Mouse (Mus musculus): ENCODE data around the gene Gm36245. TPM values are rescaled to one million over a fixed set of nuclear protein-coding genes. Genes with fewer than 3 reads are reported as not detected.
"Not testable (repeated sequence)": the region's sequence is repeated elsewhere in the genome, so short reads cannot be mapped to it uniquely, and the experiment has no call there.

The Gm36245 gene
- not detected for total RNA-seq (2022)

DNA sequence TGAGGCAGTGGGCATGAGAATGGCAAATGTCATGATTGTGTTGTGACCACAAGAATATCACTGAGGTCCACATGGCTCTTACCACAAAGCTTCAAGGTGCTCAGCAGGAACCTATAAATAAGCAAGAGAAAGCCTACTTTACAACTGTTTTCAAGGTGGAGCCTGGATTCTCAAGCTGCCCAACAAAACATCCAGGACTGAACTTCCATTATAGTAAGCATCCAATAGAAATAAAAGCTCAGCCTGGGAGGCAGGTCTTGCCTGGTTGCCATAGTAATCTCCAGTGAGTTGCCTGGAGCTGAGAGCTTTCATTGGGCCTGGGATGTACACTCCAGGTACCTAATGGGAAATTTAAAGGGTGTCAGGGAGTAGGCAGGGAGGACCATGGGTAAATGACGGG is at the start of gene Gm36245:
TSS of gene Gm36245 (plus strand) at position 301 of the 400 bp plus-strand sequence.
- no peak for DNase-seq (ENCODE audit: low spot score in 2 of 2)

DNA sequence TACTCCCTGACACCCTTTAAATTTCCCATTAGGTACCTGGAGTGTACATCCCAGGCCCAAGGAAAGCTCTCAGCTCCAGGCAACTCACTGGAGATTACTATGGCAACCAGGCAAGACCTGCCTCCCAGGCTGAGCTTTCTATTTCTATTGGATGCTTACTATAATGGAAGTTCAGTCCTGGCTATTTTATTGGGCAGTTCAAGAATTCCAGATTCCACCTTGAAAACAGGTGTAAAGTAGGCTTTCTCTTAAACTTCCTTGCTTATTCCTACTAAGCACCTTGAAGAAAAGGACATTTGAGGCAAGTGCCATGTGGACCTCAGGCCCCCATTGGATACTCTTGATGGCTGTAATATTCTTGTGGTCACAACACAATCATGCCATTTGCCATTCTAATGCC is 37.3 kb upstream of the Gm36245 start, which contains the start of gene 1700025B11Rik:
TSS of gene 1700025B11Rik (minus strand) at position 101 of the 400 bp plus-strand sequence.
- no peak for DNase-seq (ENCODE audit: low spot score in 2 of 2)

DNA sequence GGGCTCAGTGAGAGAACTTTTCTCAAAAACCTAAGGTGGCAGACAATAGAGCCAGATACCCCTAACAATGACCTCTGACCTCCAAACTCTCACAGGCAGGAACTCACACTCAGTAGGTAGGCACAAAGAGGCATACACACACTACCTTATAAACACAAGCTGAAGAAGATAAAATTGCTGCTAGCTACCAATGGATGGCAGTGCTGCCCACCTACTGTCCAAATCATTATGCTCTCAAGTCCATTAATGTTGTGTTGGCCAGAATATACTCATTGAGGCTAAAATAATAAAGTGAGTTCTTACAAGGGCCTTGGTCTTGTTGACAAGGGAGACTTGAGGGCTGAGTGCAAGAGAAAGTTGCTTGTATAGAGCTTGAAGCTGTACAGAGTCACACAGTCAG is 35.8 kb upstream of the Gm36245 start:
- DNase-seq (ENCODE audit: low spot score in 2 of 2), result no peak

DNA sequence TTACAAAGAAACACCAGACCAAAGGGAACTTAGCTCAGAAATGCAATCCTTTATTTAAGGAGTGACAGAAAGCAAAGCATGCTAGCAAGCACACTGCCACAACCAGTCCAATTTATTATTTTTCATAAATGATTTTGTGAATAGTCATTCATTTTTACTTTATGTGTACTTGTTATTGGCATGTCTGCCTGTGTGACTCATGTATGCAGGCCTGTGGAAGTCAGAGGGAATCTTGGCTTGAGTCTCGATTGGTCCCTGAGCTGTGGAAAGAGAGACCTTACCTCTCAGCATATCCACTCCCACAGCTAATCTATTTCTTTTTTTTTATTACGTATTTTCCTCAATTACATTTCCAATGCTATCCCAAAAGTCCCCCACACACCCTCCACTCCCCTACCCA is 20.3 kb upstream of the Gm36245 start:
- DNase-seq (ENCODE audit: low spot score in 2 of 2), result no peak

DNA sequence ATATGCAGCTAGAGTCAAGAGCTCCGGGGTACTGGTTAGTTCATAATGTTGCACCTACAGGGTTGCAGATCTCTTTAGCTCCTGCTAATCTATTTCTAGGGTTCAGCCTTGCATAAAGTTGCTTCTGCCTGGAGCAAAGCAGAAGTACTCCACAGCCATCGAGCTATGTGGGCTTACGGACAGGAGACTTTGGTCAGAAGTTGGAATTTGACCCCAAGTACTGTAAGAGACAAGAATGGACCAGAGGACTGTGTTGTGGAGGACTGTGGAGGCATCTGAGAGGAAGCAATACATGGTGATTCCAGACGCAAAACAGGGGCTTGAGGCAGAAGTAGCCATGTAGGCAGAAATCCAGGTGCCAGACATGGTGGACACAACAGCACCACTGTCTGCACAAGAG is 19.7 kb upstream of the Gm36245 start:
- DNase-seq (ENCODE audit: low spot score in 2 of 2), result no peak

GRCm38 (mm10) chr15:77581681-77582080 is 17.4 kb upstream of the Gm36245 start:
- DNase-seq (ENCODE audit: low spot score in 2 of 2), result peak in 1 of 2 experiments; percentile 30

- no peak for DNase-seq (ENCODE audit: low spot score in 2 of 2)
Measured at GRCm38 (mm10) chr15:77587026-77587425, 12.0 kb upstream of the Gm36245 start.

DNA sequence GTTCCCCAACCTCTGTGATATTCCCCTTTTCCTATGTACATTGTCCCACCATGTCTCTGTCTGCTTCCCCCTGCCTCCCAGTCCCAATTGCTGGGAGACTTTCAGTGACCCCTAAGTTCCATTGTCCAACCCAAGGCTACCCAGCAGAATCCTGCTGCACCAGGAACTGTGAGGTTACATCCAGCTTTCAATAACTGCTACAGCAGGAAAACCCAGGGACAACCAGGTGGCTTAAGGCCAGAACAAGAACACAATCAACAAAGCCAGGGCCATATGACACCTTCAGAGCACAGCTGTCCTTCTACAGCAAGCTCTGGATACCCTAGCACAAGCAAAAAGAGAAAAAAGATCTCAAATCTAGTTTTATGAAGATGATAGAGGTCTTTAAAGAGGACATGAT is 10.1 kb upstream of the Gm36245 start:
- DNase-seq (ENCODE audit: low spot score in 2 of 2), result no peak

- no peak for DNase-seq (ENCODE audit: low spot score in 2 of 2)
Measured at GRCm38 (mm10) chr15:77590881-77591280, 8.2 kb upstream of the Gm36245 start.

DNA sequence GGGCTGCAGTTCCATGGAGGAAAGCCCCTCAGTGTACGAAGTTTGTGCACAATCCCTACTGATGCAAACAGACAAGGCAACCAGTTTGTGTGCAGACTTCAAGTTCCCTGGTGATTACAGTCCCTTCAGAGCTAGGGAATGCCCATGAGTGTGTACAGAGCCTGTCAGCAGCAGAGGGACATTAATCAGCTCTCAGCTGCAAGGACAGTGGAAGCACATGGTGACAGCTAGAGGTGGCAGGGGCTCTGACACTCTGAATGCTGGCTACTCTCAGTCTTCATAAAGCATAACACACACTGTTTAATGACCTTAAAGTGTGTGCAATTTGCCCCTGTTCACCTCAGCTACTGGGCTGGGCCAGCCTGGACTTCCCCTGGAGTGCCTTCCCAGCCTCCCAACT is 5.5 kb upstream of the Gm36245 start:
- no peak for DNase-seq (ENCODE audit: low spot score in 2 of 2)

DNA sequence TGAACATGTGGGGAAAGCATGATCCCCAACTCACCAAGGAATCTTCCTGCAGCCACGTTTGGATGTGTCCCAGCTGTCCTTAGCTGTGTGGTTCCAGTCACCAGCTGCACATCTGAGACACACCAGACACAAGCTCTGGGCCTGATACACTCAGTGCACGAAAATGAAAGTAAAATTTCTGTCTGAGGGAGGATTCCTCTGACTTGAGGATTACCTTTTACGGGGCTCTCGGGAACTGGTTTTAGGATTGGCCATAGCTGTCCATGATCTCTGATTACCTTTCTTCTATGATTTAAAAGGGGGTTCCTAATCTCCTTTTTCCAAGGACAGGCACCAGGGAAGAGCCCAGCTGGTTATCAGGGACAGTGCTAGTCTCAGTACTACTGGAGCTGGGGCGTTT is 3.1 kb upstream of the Gm36245 start, which contains the start of gene Apol10b:
TSS of gene Apol10b (minus strand) at position 165 of the 400 bp plus-strand sequence.
- no peak for DNase-seq (ENCODE audit: low spot score in 2 of 2)

DNA sequence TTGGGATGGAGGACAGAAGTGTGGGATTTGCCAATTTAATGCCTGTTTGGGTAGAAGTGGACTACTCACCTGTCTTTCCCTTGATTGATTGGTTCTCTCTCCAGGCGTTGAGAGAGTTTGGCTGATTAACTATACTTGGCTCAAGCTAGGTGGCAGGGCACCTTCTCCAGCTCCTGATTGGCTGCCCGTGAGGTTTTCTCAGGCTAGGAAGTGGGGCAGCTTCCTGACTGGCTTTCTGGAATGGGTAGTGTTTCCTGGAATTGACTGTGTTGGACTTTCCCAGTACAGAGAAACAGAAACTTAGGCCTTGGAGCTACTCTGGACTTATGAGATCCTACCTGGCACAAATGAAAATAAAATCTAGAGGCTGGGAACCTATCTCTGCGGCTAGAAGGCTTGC is 629 bp upstream of the Gm36245 start:
- DNase-seq (ENCODE audit: low spot score in 2 of 2), result no peak

DNA sequence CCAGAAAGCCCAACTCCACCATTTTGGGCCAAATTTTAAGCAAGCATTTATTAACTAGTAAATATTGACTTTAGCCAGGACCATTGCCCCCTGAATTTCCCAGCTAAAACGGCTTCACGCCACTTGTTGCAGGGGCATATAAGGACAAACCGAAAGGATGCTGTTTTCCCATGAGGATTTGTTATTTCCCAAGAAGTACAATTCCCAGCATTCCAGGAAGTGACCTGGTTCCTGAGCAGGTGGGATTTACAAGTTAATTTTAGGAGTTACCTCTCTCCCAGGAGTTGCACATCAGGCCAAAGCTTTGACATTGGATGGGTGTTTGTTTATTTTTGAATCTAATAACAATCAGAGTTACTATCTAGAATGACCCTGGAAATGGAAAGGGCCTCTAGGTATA is 7.0 kb downstream of the Gm36245 start:
- no peak for DNase-seq (ENCODE audit: low spot score in 2 of 2)

DNA sequence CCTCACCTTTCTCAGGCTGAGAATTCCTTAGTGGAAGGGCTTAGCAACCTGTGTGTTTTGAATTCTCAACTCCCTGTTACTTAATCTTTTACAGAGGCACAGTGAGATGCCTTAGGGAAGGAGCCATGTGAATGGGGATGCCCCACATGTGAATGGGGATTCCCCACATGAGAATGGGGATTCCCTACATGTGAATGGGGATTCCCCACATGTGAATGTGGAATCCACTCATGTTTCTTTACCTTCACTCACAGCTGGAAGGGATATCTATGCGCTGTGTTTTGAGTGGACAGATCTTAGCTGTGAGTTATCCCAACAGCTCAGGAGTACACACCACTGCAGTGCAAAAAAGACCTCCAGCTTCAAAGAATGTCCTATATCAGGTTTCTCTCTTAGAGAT is 25.7 kb downstream of the Gm36245 start:
- DNase-seq (ENCODE audit: low spot score in 2 of 2), result no peak

GRCm38 (mm10) chr15:77626471-77626870 is 27.4 kb downstream of the Gm36245 start:
- DNase-seq (ENCODE audit: low spot score in 2 of 2), result not testable (repeated sequence)

- DNase-seq (ENCODE audit: low spot score in 2 of 2), result not testable (repeated sequence)
Measured at GRCm38 (mm10) chr15:77628647-77629046, 29.6 kb downstream of the Gm36245 start.

GRCm38 (mm10) chr15:77629822-77630221 is 30.8 kb downstream of the Gm36245 start:
- DNase-seq (ENCODE audit: low spot score in 2 of 2), result not testable (repeated sequence)

DNA sequence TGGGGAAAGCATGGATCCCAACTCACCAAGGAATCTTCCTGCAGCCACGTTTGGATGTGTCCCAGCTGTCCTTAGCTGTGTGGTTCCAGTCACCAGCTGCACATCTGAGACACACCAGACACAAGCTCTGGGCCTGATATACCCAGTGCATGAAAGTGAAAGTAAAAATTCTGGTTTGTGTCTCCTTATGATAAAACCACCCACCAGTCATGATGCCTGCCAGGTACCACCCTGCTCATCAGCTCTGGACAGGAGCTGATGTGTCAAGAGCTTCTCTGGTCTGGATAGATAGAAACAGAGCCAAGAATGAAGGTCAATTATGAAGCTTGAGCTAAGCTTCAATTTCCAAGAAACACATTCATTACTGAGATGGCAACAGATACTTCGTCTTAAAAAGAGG is 44.1 kb downstream of the Gm36245 start, which contains the start of gene Apol11b:
TSS of gene Apol11b (minus strand) at position 111 of the 400 bp plus-strand sequence.
- not testable (repeated sequence) for DNase-seq (ENCODE audit: low spot score in 2 of 2)

DNA sequence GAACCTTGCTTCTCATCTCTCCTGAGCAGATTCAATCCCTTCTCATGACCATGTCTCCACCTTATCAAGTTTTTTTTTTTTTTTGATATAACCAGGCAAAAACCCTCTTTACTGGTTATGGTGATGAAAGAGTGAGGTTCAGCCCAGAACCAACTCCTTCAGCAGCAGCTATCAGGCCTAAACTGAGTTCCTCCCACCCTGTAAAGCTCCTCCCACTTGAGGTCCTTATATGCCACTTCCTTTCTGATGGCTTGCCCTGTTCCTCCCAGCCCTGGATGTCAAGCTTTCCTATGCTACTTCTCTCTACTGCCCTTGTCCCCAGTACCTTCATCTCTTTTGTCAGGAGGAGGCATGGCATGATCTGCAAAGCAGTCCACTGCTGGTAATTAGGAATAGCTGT is 52.1 kb downstream of the Gm36245 start:
- DNase-seq (ENCODE audit: low spot score in 2 of 2), result not testable (repeated sequence)

Other genes with a start within 250 kb of the Gm36245 start
- 1 to 10 TPM in 3 of 4 experiments, under 1 TPM in 1; 0.80 to 1.6 (median 1.3) TPM for gene Apol7a, start 200.1 kb upstream of the Gm36245 start, total RNA-seq (2022)
- gene Apol9a, start 188.1 kb upstream of the Gm36245 start, total RNA-seq (2022), result under 1 TPM in 1 of 4 experiments, not detected in 3; 0.18 TPM
- under 1 TPM in 3 of 4 experiments, not detected in 1; 0.25 to 0.65 (median 0.31) TPM for gene Apol7b, start 151.8 kb upstream of the Gm36245 start, total RNA-seq (2022)
- gene Apol10a, start 122.2 kb upstream of the Gm36245 start, total RNA-seq (2022), result not detected
- gene Apol11a, start 91.0 kb upstream of the Gm36245 start, total RNA-seq (2022), result not detected
- gene Apol7c, start 65.9 kb upstream of the Gm36245 start, total RNA-seq (2022), result not detected
- gene 1700025B11Rik, start 37.4 kb upstream of the Gm36245 start, total RNA-seq (2022), result not detected
- gene Apol10b, start 3.1 kb upstream of the Gm36245 start, total RNA-seq (2022), result under 1 TPM; 0.17 to 0.88 (median 0.53) TPM
- gene Apol11b, start 44.0 kb downstream of the Gm36245 start, total RNA-seq (2022), result under 1 TPM in 1 of 4 experiments, not detected in 3; 0.13 TPM
- gene Apol7e, start 99.6 kb downstream of the Gm36245 start, total RNA-seq (2022), result not detected
- not detected for gene Apol9b, start 129.8 kb downstream of the Gm36245 start, total RNA-seq (2022)
- gene Apol8, start 157.7 kb downstream of the Gm36245 start, total RNA-seq (2022), result under 1 TPM in 2 of 4 experiments, not detected in 2; 0.63 to 0.86 TPM
- 10 to 100 TPM; 33.4 to 51.3 (median 39.4) TPM for gene Myh9, start 242.9 kb downstream of the Gm36245 start, total RNA-seq (2022)